Mouse (Mus musculus): Measurements from ENCODE around the gene Zranb1.

DNA sequence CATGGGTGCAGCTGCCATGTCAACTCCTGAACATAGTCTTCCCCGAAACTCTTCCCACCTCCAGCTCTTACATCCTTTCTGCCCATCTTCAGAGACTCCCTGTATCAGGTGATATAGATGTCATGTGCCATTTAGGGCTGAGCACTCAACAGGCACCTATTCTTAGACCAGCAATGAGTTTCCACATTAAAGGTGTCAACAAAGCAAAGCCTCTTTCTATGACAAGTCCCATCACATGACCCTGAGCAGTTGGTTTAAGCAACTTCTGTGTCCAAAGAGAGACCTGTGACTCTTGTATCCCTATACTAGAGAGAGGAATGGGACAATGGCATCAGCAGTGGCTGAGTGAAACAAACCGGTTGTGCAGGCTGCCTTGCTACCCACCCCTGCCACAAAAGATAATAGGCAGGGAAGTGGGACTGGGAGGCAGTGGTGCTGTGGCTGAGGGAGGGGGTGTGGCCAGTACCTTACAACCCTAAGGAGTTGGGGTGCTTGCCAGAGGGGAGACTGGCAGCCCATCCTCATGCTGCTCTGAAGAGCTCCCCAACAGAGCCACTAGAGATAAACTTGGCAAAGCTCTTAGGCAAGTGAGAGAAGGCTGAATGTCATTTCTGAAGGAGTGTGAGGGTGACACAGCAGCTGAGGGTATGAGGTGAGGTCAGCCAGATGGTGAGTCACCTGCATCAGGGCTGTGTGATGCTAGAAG, 30.0 kb upstream of the Zranb1 start:
- TF ChIP-seq CTCF (IDR thresholded peaks at IDR 0.05; ENCODE audit: low read depth, low read length) (no peak), GATA2 (IDR thresholded peaks at IDR 0.05; ENCODE audit: borderline replicate concordance, low read depth, low read length) (no peak), GATA1 (IDR thresholded peaks at IDR 0.05; ENCODE audit: borderline replicate concordance, low read length) (no peak)

All from G1E (cell line).